Mouse (Mus musculus): Measurements from ENCODE around the gene Idh1. TPM values are rescaled to one million over a fixed set of nuclear protein-coding genes. Genes with fewer than 3 reads are reported as not detected.

The Idh1 gene
- polyA plus RNA-seq, 1 experiment: 130 TPM

GRCm38 (mm10) chr1:65176171-65176570 is 10.1 kb downstream of the Idh1 start:
- H3K4me3 ChIP-seq (ENCODE audit: low read depth, low read length): no peak overlapping the region
- no peaks in the 10 kb centered on the region; the same call in 1 of the 2 replicates for H3K9me3 ChIP-seq (replicated peaks; ENCODE audit: control insufficient read depth, insufficient read depth, low read length, poor library complexity, severe bottlenecking)
- no peak overlapping the region for H3K9ac ChIP-seq (ENCODE audit: low read depth, poor library complexity, severe bottlenecking)
- H3K27ac ChIP-seq (ENCODE audit: insufficient read depth, low read length): no peak overlapping the region
- H3K27me3 ChIP-seq (ENCODE audit: control insufficient read depth, insufficient read depth, low read length, poor library complexity, severe bottlenecking): no peaks in the 10 kb centered on the region
- H3K36me3 ChIP-seq (ENCODE audit: control insufficient read depth, insufficient read depth, low read length, poor library complexity, severe bottlenecking): no peaks in the 10 kb centered on the region; the same call in 1 of the 2 replicates
- TF ChIP-seq CTCF (IDR thresholded peaks at IDR 0.05; ENCODE audit: low read depth, low read length): no peak
- TF ChIP-seq EP300 (IDR thresholded peaks at IDR 0.05; ENCODE audit: insufficient read depth, low read depth, low read length): no peak
- no peak for TF ChIP-seq POLR2A (IDR thresholded peaks at IDR 0.05; ENCODE audit: insufficient read depth, low read length)
- H3K4me1 ChIP-seq (ENCODE audit: control insufficient read depth, insufficient read depth, low read length): peaks cover 2% of the 10 kb centered on the region

- no peak overlapping the region for H3K27ac ChIP-seq (ENCODE audit: insufficient read depth, low read length)
- TF ChIP-seq EP300 (IDR thresholded peaks at IDR 0.05; ENCODE audit: insufficient read depth, low read depth, low read length) (no peak), CTCF (IDR thresholded peaks at IDR 0.05; ENCODE audit: low read depth, low read length) (no peak), POLR2A (IDR thresholded peaks at IDR 0.05; ENCODE audit: insufficient read depth, low read length) (no peak)
- H3K9ac ChIP-seq (ENCODE audit: low read depth, poor library complexity, severe bottlenecking): no peak overlapping the region
- no peak overlapping the region for H3K4me3 ChIP-seq (ENCODE audit: low read depth, low read length)
- peaks cover 2% of the 10 kb centered on the region for H3K4me1 ChIP-seq (ENCODE audit: control insufficient read depth, insufficient read depth, low read length)
- no peaks in the 10 kb centered on the region; the same call in 1 of the 2 replicates for H3K9me3 ChIP-seq (replicated peaks; ENCODE audit: control insufficient read depth, insufficient read depth, low read length, poor library complexity, severe bottlenecking)
- no peaks in the 10 kb centered on the region for H3K27me3 ChIP-seq (ENCODE audit: control insufficient read depth, insufficient read depth, low read length, poor library complexity, severe bottlenecking)
- peaks cover 10% of the 10 kb centered on the region for H3K36me3 ChIP-seq (ENCODE audit: control insufficient read depth, insufficient read depth, low read length, poor library complexity, severe bottlenecking)
Measured at GRCm38 (mm10) chr1:65173716-65174115, 12.6 kb downstream of the Idh1 start.

- peaks cover 16% of the 10 kb centered on the region for H3K36me3 ChIP-seq (ENCODE audit: control insufficient read depth, insufficient read depth, low read length, poor library complexity, severe bottlenecking)
- H3K4me3 ChIP-seq (ENCODE audit: low read depth, low read length): no peak overlapping the region
- no peaks in the 10 kb centered on the region for H3K27me3 ChIP-seq (ENCODE audit: control insufficient read depth, insufficient read depth, low read length, poor library complexity, severe bottlenecking)
- H3K27ac ChIP-seq (ENCODE audit: insufficient read depth, low read length): no peak overlapping the region
- no peak overlapping the region for H3K9ac ChIP-seq (ENCODE audit: low read depth, poor library complexity, severe bottlenecking)
- no peaks in the 10 kb centered on the region; the same call in 1 of the 2 replicates for H3K9me3 ChIP-seq (replicated peaks; ENCODE audit: control insufficient read depth, insufficient read depth, low read length, poor library complexity, severe bottlenecking)
- peaks cover 2% of the 10 kb centered on the region for H3K4me1 ChIP-seq (ENCODE audit: control insufficient read depth, insufficient read depth, low read length)
- TF ChIP-seq POLR2A (IDR thresholded peaks at IDR 0.05; ENCODE audit: insufficient read depth, low read length) (no peak), EP300 (IDR thresholded peaks at IDR 0.05; ENCODE audit: insufficient read depth, low read depth, low read length) (no peak), CTCF (IDR thresholded peaks at IDR 0.05; ENCODE audit: low read depth, low read length) (no peak)
Measured at GRCm38 (mm10) chr1:65171579-65171978, 14.7 kb downstream of the Idh1 start.

- no peak overlapping the region for H3K4me3 ChIP-seq (ENCODE audit: low read depth, low read length)
- no peak overlapping the region for H3K9ac ChIP-seq (ENCODE audit: low read depth, poor library complexity, severe bottlenecking)
- no peaks in the 10 kb centered on the region for H3K27me3 ChIP-seq (ENCODE audit: control insufficient read depth, insufficient read depth, low read length, poor library complexity, severe bottlenecking)
- H3K4me1 ChIP-seq (ENCODE audit: control insufficient read depth, insufficient read depth, low read length): peaks cover 2% of the 10 kb centered on the region
- no peaks in the 10 kb centered on the region; the same call in 1 of the 2 replicates for H3K9me3 ChIP-seq (replicated peaks; ENCODE audit: control insufficient read depth, insufficient read depth, low read length, poor library complexity, severe bottlenecking)
- H3K27ac ChIP-seq (ENCODE audit: insufficient read depth, low read length): no peak overlapping the region
- H3K36me3 ChIP-seq (ENCODE audit: control insufficient read depth, insufficient read depth, low read length, poor library complexity, severe bottlenecking): peaks cover 21% of the 10 kb centered on the region
- TF ChIP-seq CTCF (IDR thresholded peaks at IDR 0.05; ENCODE audit: low read depth, low read length): no peak
- no peak for TF ChIP-seq EP300 (IDR thresholded peaks at IDR 0.05; ENCODE audit: insufficient read depth, low read depth, low read length)
- no peak for TF ChIP-seq POLR2A (IDR thresholded peaks at IDR 0.05; ENCODE audit: insufficient read depth, low read length)
Measured at GRCm38 (mm10) chr1:65169947-65170346, 16.4 kb downstream of the Idh1 start.

- H3K27me3 ChIP-seq (ENCODE audit: control insufficient read depth, insufficient read depth, low read length, poor library complexity, severe bottlenecking): no peaks in the 10 kb centered on the region
- no peaks in the 10 kb centered on the region for H3K9me3 ChIP-seq (replicated peaks; ENCODE audit: control insufficient read depth, insufficient read depth, low read length, poor library complexity, severe bottlenecking)
- no peak overlapping the region for H3K4me3 ChIP-seq (ENCODE audit: low read depth, low read length)
- no peak overlapping the region for H3K27ac ChIP-seq (ENCODE audit: insufficient read depth, low read length)
- H3K36me3 ChIP-seq (ENCODE audit: control insufficient read depth, insufficient read depth, low read length, poor library complexity, severe bottlenecking): peaks cover 25% of the 10 kb centered on the region
- no peak for TF ChIP-seq POLR2A (IDR thresholded peaks at IDR 0.05; ENCODE audit: insufficient read depth, low read length)
- TF ChIP-seq EP300 (IDR thresholded peaks at IDR 0.05; ENCODE audit: insufficient read depth, low read depth, low read length): no peak
- TF ChIP-seq CTCF (IDR thresholded peaks at IDR 0.05; ENCODE audit: low read depth, low read length): no peak
- H3K9ac ChIP-seq (ENCODE audit: low read depth, poor library complexity, severe bottlenecking): no peak overlapping the region
- H3K4me1 ChIP-seq (ENCODE audit: control insufficient read depth, insufficient read depth, low read length): peaks cover 2% of the 10 kb centered on the region
Measured at GRCm38 (mm10) chr1:65169536-65169935, 16.8 kb downstream of the Idh1 start.

GRCm38 (mm10) chr1:65167496-65167895 is 18.8 kb downstream of the Idh1 start:
- Histone ChIP-seq H3K36me3 (ENCODE audit: control insufficient read depth, insufficient read depth, low read length, poor library complexity, severe bottlenecking) (peaks cover 32% of the 10 kb centered on the region), H3K4me1 (ENCODE audit: control insufficient read depth, insufficient read depth, low read length) (peaks cover under 1% of the 10 kb centered on the region), H3K27me3 (ENCODE audit: control insufficient read depth, insufficient read depth, low read length, poor library complexity, severe bottlenecking) (no peaks in the 10 kb centered on the region), H3K27ac (ENCODE audit: insufficient read depth, low read length) (no peak overlapping the region), H3K9ac (ENCODE audit: low read depth, poor library complexity, severe bottlenecking) (no peak overlapping the region), H3K4me3 (ENCODE audit: low read depth, low read length) (no peak overlapping the region), H3K9me3 (replicated peaks; ENCODE audit: control insufficient read depth, insufficient read depth, low read length, poor library complexity, severe bottlenecking) (no peaks in the 10 kb centered on the region)
- TF ChIP-seq EP300 (IDR thresholded peaks at IDR 0.05; ENCODE audit: insufficient read depth, low read depth, low read length) (no peak), CTCF (IDR thresholded peaks at IDR 0.05; ENCODE audit: low read depth, low read length) (no peak), POLR2A (IDR thresholded peaks at IDR 0.05; ENCODE audit: insufficient read depth, low read length) (no peak)

Measured in ES-Bruce4 (cell line).